22 mouse cellular contexts compared by ENCODE assay signal in the genomic region with DNA sequence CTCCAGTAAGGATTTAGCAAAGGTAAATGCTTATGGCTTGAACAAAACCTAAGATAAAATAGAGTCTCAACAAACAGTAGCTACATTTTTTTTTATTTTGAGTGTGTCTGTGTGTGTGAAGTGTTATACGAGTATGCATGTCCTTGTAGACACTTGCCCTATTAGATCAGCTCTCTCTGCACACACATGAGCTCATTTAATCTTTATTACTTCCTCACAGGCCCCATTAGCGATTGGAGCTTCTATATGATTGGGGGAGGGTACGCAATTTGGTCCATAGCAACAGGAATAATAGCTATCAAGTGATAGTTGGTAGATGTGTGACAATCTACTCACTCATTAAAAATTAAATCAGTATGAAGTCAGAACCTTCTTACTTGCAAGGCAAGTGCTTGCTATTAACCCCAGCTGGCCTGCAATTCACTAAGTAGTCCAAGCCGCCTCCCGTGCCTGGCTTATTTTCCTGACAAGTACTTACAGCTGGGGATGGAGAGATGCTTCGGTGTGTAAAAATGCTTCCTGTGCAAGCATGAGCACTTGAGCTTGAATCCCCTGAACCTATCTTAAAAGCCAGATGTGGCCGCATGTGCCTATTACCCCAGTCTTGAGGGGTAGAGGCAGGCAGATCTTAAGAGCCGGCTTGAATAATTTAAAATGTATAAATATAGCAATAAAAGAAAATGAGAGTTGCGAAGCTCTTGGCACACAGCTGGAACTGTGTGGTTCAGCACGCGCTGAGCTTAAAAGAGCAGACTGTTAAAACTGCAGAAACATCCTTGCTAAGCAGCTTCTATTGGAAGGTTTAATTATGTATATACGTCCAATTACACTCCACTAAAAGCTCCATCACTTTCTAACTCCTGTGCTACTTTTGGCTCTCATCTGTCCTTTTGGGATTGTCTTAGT. TPM values are rescaled to one million over a fixed set of nuclear protein-coding genes. Genes with fewer than 3 reads are reported as not detected.
DNase-seq lines count a peak whose midpoint lies in the region; ATAC-seq and TF ChIP-seq lines count a peak whose summit lies in the region.
"Had no signal": no experiment of that assay in that cellular context is flagged by ENCODE, and none has a peak within 500 bp of the region (broad histone marks: within the 10 kb centered on the region; RNA-seq: fewer than 3 reads in every experiment).

No protein-coding gene starts in this region.

- DNase-seq in forebrain, embryonic 11.5 days (ENCODE audit: low spot score), result no peak
- DNase-seq in midbrain, postnatal 0 days (ENCODE audit: low spot score), result peak; percentile 10
- DNase-seq in limb, embryonic 11.5 days (ENCODE audit: low spot score), result peak; percentile 64
- no peak for DNase-seq in embryo, embryonic 9.5 days (ENCODE audit: extremely low spot score)
- DNase-seq in kidney, adult 8-10 months, result no peak
- DNase-seq: cerebellum, postnatal 25 days; gastrocnemius, postnatal 14 days; heart, postnatal 10 days; kidney, adult 9 months; kidney, postnatal 4 days; lung, embryonic 14.5 days; right cerebral cortex, postnatal 25 days; thymus, postnatal 14 days had no signal

- H3K9me3 ChIP-seq in forebrain, embryonic 13.5 days (replicated peaks), result no peaks in the 10 kb centered on the region
- no peaks in the 10 kb centered on the region for H3K9me3 ChIP-seq in forebrain, embryonic 11.5 days (ENCODE audit: control insufficient read depth, low read length)
- no peaks in the 10 kb centered on the region for H3K9me3 ChIP-seq in midbrain, postnatal 0 days (ENCODE audit: low read length)
- no peaks in the 10 kb centered on the region for H3K9me3 ChIP-seq in midbrain, embryonic 15.5 days
- H3K9me3 ChIP-seq in limb, embryonic 11.5 days (ENCODE audit: control insufficient read depth, low read length), result no peaks in the 10 kb centered on the region
- H3K9me3 ChIP-seq in heart, embryonic 12.5 days (replicated peaks), result no peaks in the 10 kb centered on the region
- H3K9me3 ChIP-seq: embryonic facial prominence, embryonic 13.5 days; G1E; midbrain, embryonic 12.5 days had no signal

- WGBS in forebrain, embryonic 13.5 days, result 80% methylated on average over 12 of the region's 12 CpGs
- 90% methylated on average over 12 of the region's 12 CpGs for WGBS in forebrain, embryonic 11.5 days
- WGBS in midbrain, postnatal 0 days, result 89% methylated on average over 12 of the region's 12 CpGs
- 90% methylated on average over 12 of the region's 12 CpGs for WGBS in midbrain, embryonic 15.5 days
- 43% methylated on average over 12 of the region's 12 CpGs for WGBS in limb, embryonic 11.5 days
- WGBS in heart, embryonic 12.5 days, result 82% methylated on average over 12 of the region's 12 CpGs

- H3K9ac ChIP-seq in forebrain, embryonic 13.5 days, result no peak overlapping the region
- H3K9ac ChIP-seq in forebrain, embryonic 11.5 days (ENCODE audit: low read length), result no peak overlapping the region
- H3K9ac ChIP-seq in midbrain, postnatal 0 days (replicated peaks; ENCODE audit: low read length, poor library complexity, severe bottlenecking), result no peak overlapping the region
- no peak overlapping the region for H3K9ac ChIP-seq in midbrain, embryonic 15.5 days
- no peak overlapping the region for H3K9ac ChIP-seq in limb, embryonic 11.5 days (ENCODE audit: low read length)
- H3K9ac ChIP-seq in heart, embryonic 12.5 days, result no peak overlapping the region
- H3K9ac ChIP-seq: embryonic facial prominence, embryonic 13.5 days; lung, embryonic 14.5 days; midbrain, embryonic 12.5 days had no signal

- H3K27ac ChIP-seq in forebrain, embryonic 13.5 days, result no peak overlapping the region
- H3K27ac ChIP-seq in forebrain, embryonic 11.5 days (ENCODE audit: low read depth, low read length), result no peak overlapping the region
- no peak overlapping the region for H3K27ac ChIP-seq in midbrain, postnatal 0 days (ENCODE audit: low read depth, low read length)
- no peak overlapping the region for H3K27ac ChIP-seq in midbrain, embryonic 15.5 days
- no peak overlapping the region for H3K27ac ChIP-seq in limb, embryonic 11.5 days (replicated peaks; ENCODE audit: low read depth, low read length)
- H3K27ac ChIP-seq in heart, embryonic 12.5 days (ENCODE audit: poor library complexity, severe bottlenecking), result no peak overlapping the region
- H3K27ac ChIP-seq: embryonic facial prominence, embryonic 13.5 days; macrophage; midbrain, embryonic 12.5 days had no signal

- no peaks in the 10 kb centered on the region for H3K27me3 ChIP-seq in forebrain, embryonic 13.5 days
- H3K27me3 ChIP-seq in forebrain, embryonic 11.5 days (ENCODE audit: control insufficient read depth, insufficient read depth, low read length), result no peaks in the 10 kb centered on the region
- no peaks in the 10 kb centered on the region for H3K27me3 ChIP-seq in midbrain, postnatal 0 days (ENCODE audit: insufficient read depth, low read length)
- H3K27me3 ChIP-seq in midbrain, embryonic 15.5 days (replicated peaks), result no peaks in the 10 kb centered on the region
- no peaks in the 10 kb centered on the region for H3K27me3 ChIP-seq in limb, embryonic 11.5 days (ENCODE audit: control insufficient read depth, insufficient read depth, low read length)
- H3K27me3 ChIP-seq in heart, embryonic 12.5 days (replicated peaks), result no peaks in the 10 kb centered on the region
- H3K27me3 ChIP-seq: embryonic facial prominence, embryonic 13.5 days; midbrain, embryonic 12.5 days had no signal

- peak; percentile 39; the same call in 1 of the 2 replicates for ATAC-seq in forebrain, embryonic 13.5 days
- no peak for ATAC-seq in forebrain, embryonic 11.5 days (replicated peaks; ENCODE audit: low FRiP score)
- no peak for ATAC-seq in midbrain, postnatal 0 days (ENCODE audit: low FRiP score)
- ATAC-seq in midbrain, embryonic 15.5 days (replicated peaks), result no peak
- no peak for ATAC-seq in limb, embryonic 11.5 days (ENCODE audit: insufficient number of reproducible peaks, low FRiP score, low TSS enrichment, low read depth)
- no peak for ATAC-seq in heart, embryonic 12.5 days (ENCODE audit: insufficient number of reproducible peaks, low FRiP score)
- ATAC-seq: CD4-positive, CD25-positive, alpha-beta regulatory T cell, adult 4 months had no signal

- no peak overlapping the region for H3K4me2 ChIP-seq in forebrain, embryonic 13.5 days
- no peak overlapping the region for H3K4me2 ChIP-seq in forebrain, embryonic 11.5 days (ENCODE audit: low read depth, low read length, severe bottlenecking)
- H3K4me2 ChIP-seq in midbrain, postnatal 0 days (ENCODE audit: low read depth, low read length, poor library complexity, severe bottlenecking), result no peak overlapping the region
- no peak overlapping the region for H3K4me2 ChIP-seq in midbrain, embryonic 15.5 days
- H3K4me2 ChIP-seq in limb, embryonic 11.5 days (ENCODE audit: low read depth, severe bottlenecking), result no peak overlapping the region
- no peak overlapping the region for H3K4me2 ChIP-seq in heart, embryonic 12.5 days
- H3K4me2 ChIP-seq: embryonic facial prominence, embryonic 13.5 days; liver, embryonic 11.5 days; lung, embryonic 14.5 days; midbrain, embryonic 12.5 days had no signal

- H3K4me1 ChIP-seq in forebrain, embryonic 13.5 days, result peaks cover 12% of the 10 kb centered on the region
- H3K4me1 ChIP-seq in forebrain, embryonic 11.5 days (replicated peaks; ENCODE audit: control insufficient read depth, insufficient read depth, low read length), result no peaks in the 10 kb centered on the region
- H3K4me1 ChIP-seq in midbrain, postnatal 0 days (ENCODE audit: insufficient read depth, low read length), result no peaks in the 10 kb centered on the region
- peaks cover 7% of the 10 kb centered on the region; the same call in 1 of the 2 replicates for H3K4me1 ChIP-seq in midbrain, embryonic 15.5 days
- peaks cover 3% of the 10 kb centered on the region; the same call in 1 of the 2 replicates for H3K4me1 ChIP-seq in limb, embryonic 11.5 days (ENCODE audit: control insufficient read depth, insufficient read depth, low read length)
- peaks cover 3% of the 10 kb centered on the region for H3K4me1 ChIP-seq in heart, embryonic 12.5 days (replicated peaks)

- no peak overlapping the region for H3K4me3 ChIP-seq in forebrain, embryonic 13.5 days
- no peak overlapping the region for H3K4me3 ChIP-seq in forebrain, embryonic 11.5 days (ENCODE audit: low read depth, low read length)
- no peak overlapping the region for H3K4me3 ChIP-seq in midbrain, postnatal 0 days (ENCODE audit: low read depth, low read length)
- H3K4me3 ChIP-seq in midbrain, embryonic 15.5 days, result no peak overlapping the region
- H3K4me3 ChIP-seq in limb, embryonic 11.5 days (ENCODE audit: low read depth, low read length), result no peak overlapping the region
- no peak overlapping the region for H3K4me3 ChIP-seq in heart, embryonic 12.5 days
- H3K4me3 ChIP-seq: embryonic facial prominence, embryonic 13.5 days; midbrain, embryonic 12.5 days had no signal

- no peaks in the 10 kb centered on the region for H3K36me3 ChIP-seq in forebrain, embryonic 13.5 days (ENCODE audit: poor library complexity, severe bottlenecking)
- H3K36me3 ChIP-seq in forebrain, embryonic 11.5 days (ENCODE audit: control insufficient read depth, insufficient read depth, low read length), result no peaks in the 10 kb centered on the region
- no peaks in the 10 kb centered on the region for H3K36me3 ChIP-seq in midbrain, postnatal 0 days (ENCODE audit: insufficient read depth, low read length)
- no peaks in the 10 kb centered on the region for H3K36me3 ChIP-seq in midbrain, embryonic 15.5 days (replicated peaks)
- H3K36me3 ChIP-seq in limb, embryonic 11.5 days (ENCODE audit: control insufficient read depth, insufficient read depth, low read length), result no peaks in the 10 kb centered on the region
- no peaks in the 10 kb centered on the region for H3K36me3 ChIP-seq in heart, embryonic 12.5 days
- H3K36me3 ChIP-seq: embryonic facial prominence, embryonic 13.5 days; G1E; midbrain, embryonic 12.5 days had no signal

- no peak for TF ChIP-seq CTCF in midbrain, postnatal 0 days (IDR thresholded peaks at IDR 0.05)

RNA-seq across cellular contexts. Expression of a gene that starts 6.1 kb away (rescaled TPM):
- 24.8 and 26.7 TPM in 2 replicates for polyA plus RNA-seq in forebrain, embryonic 13.5 days (2015; fragmentation: Nextera tagmentation; extraction: Ambion mirVana)
- polyA plus RNA-seq in forebrain, embryonic 11.5 days (2014; fragmentation: Nextera tagmentation; extraction: Ambion mirVana), result 35.7 and 38.5 TPM in 2 replicates
- total RNA-seq in midbrain, postnatal 0 days (2014; rRNA removed), result 49.3 and 50.4 TPM in 2 replicates
- polyA plus RNA-seq in midbrain, postnatal 0 days (2015; fragmentation: Nextera tagmentation; extraction: Ambion mirVana), result 24.0 and 24.1 TPM in 2 replicates
- polyA plus RNA-seq in midbrain, embryonic 15.5 days (2015; fragmentation: Nextera tagmentation; extraction: Ambion mirVana), result 28.3 and 29.2 TPM in 2 replicates
- polyA plus RNA-seq in limb, embryonic 11.5 days (2014; fragmentation: Nextera tagmentation; extraction: Ambion mirVana), result 25.8 and 29.2 TPM in 2 replicates
- polyA plus RNA-seq in heart, embryonic 12.5 days (2016; fragmentation: Nextera tagmentation; extraction: Ambion mirVana), result 53.5 and 54.0 TPM in 2 replicates

RNA-seq across cellular contexts. Expression of a gene that starts 15.2 kb away (rescaled TPM):
- polyA plus RNA-seq in forebrain, embryonic 13.5 days (2015; fragmentation: Nextera tagmentation; extraction: Ambion mirVana), result 3.0 and 3.3 TPM in 2 replicates
- 1.7 and 2.1 TPM in 2 replicates for polyA plus RNA-seq in forebrain, embryonic 11.5 days (2014; fragmentation: Nextera tagmentation; extraction: Ambion mirVana)
- 9.3 and 12.0 TPM in 2 replicates for total RNA-seq in midbrain, postnatal 0 days (2014; rRNA removed)
- polyA plus RNA-seq in midbrain, postnatal 0 days (2015; fragmentation: Nextera tagmentation; extraction: Ambion mirVana), result 2.1 and 2.4 TPM in 2 replicates
- polyA plus RNA-seq in midbrain, embryonic 15.5 days (2015; fragmentation: Nextera tagmentation; extraction: Ambion mirVana), result 3.1 TPM in 2 replicates
- polyA plus RNA-seq in limb, embryonic 11.5 days (2014; fragmentation: Nextera tagmentation; extraction: Ambion mirVana), result 0.37 and 0.92 TPM in 2 replicates
- 0.13 and 0.15 TPM in 2 replicates for polyA plus RNA-seq in heart, embryonic 12.5 days (2016; fragmentation: Nextera tagmentation; extraction: Ambion mirVana)

Comparison
In these comparisons a context has a peak if more than half of its experiments do, and no peak if none do; other contexts are left out.
1. DNase-seq: peak in midbrain, postnatal 0 days (single experiment) and limb, embryonic 11.5 days (single experiment); none in forebrain, embryonic 11.5 days (single experiment), embryo, embryonic 9.5 days (single experiment) and kidney, adult 8-10 months (0 of 2).